Mouse (Mus musculus) ES-E14 (cell line): ENCODE data around the gene Smyd3. TPM values are rescaled to one million over a fixed set of nuclear protein-coding genes. Genes with fewer than 3 reads are reported as not detected.

ENCODE experiments used
- DNase-seq: peaks from one replicate; pipeline ENCODE4 v3.0.0-alpha.2; 2013; ENCODE audit warnings: low read depth, low spot score
- H3K27ac ChIP-seq: 2 replicates; pipeline ENCODE4 v1.5.1; 2012; ENCODE audit warnings: low read depth, mild to moderate bottlenecking, low read length, moderate library complexity, mixed read lengths; ENCODE audit not compliant: poor library complexity, insufficient read depth, severe bottlenecking
- H3K36me3 ChIP-seq: 2 replicates; pipeline ENCODE4 v1.6.1; 2012; ENCODE audit warnings: mild to moderate bottlenecking, low read length, moderate library complexity, mixed read lengths; ENCODE audit not compliant: control insufficient read depth, poor library complexity, insufficient read depth, severe bottlenecking
- H3K4me1 ChIP-seq, 2 experiments: fragments of 150-350 bp in 1 of 2; sonication (generic) in 1 of 2; 2 replicates each; pipeline ENCODE4 v1.6.1; 2012; ENCODE audit warnings: low read length in 2 of 2, mild to moderate bottlenecking in 1 of 2, mixed read lengths in 1 of 2; ENCODE audit not compliant: control insufficient read depth in 2 of 2, insufficient read depth in 2 of 2, poor library complexity in 1 of 2
- H3K4me3 ChIP-seq, 2 experiments: fragments of 150-350 bp in 1 of 2; sonication (generic) in 1 of 2; 2 replicates each; pipeline ENCODE4 v1.5.1; 2012; ENCODE audit warnings: low read length in 2 of 2, low read depth in 1 of 2, mild to moderate bottlenecking in 1 of 2, mixed read lengths in 1 of 2; ENCODE audit not compliant: insufficient read depth in 1 of 2, poor library complexity in 1 of 2, severe bottlenecking in 1 of 2
- H3K9ac ChIP-seq: 2 replicates; pipeline ENCODE4 v1.6.1; 2012; ENCODE audit warnings: low read depth, mild to moderate bottlenecking, low read length, mixed read lengths; ENCODE audit not compliant: poor library complexity, insufficient read depth, severe bottlenecking
- H3K9me3 ChIP-seq: fragments of 150-350 bp; sonication (generic); 2 replicates; pipeline ENCODE4 v1.6.1; 2012; ENCODE audit warnings: low read depth, mild to moderate bottlenecking, low read length; ENCODE audit not compliant: control insufficient read depth, insufficient read depth
- CHD2 ChIP-seq: IDR thresholded peaks from 2 replicates; pipeline ENCODE4 v1.6.1; 2014; ENCODE audit warnings: mild to moderate bottlenecking, low read depth, low read length, inconsistent platforms
- HCFC1 ChIP-seq: IDR thresholded peaks from 2 replicates; pipeline ENCODE4 v1.6.1; 2012; ENCODE audit warnings: low read length, inconsistent platforms, borderline replicate concordance; ENCODE audit not compliant: insufficient read depth
- MAFK ChIP-seq: IDR thresholded peaks from 2 replicates; pipeline ENCODE4 v1.6.1; 2014; ENCODE audit warnings: mild to moderate bottlenecking, low read depth, low read length, inconsistent platforms; ENCODE audit not compliant: insufficient read depth
- ZC3H11A ChIP-seq: IDR thresholded peaks from 2 replicates; pipeline ENCODE4 v1.6.1; 2012; ENCODE audit warnings: low read depth, mild to moderate bottlenecking, inconsistent platforms, low read length, borderline replicate concordance
- ZNF384 ChIP-seq: IDR thresholded peaks from 2 replicates; pipeline ENCODE4 v1.6.1; 2012; ENCODE audit warnings: low read depth, low read length, inconsistent platforms
- in situ Hi-C, 2 experiments: fragments of 600-800 bp; cut with MboI; formaldehyde crosslinking; loops; one replicate each; pipeline ENCODE4 v1.15.1; 2025; ENCODE audit warnings: low sequenced_read_pairs in 2 of 2, inconsistent platforms in 1 of 2; ENCODE audit not compliant: unreplicated experiment in 2 of 2
- total RNA-seq: library from RNA; depleted of rRNA; stranded (reverse); fragments of 300-350 nt; gene quantifications from 2 replicates; pipeline ENCODE4 v1.2.3, GENCODE M21; 2012

The Smyd3 gene
- total RNA-seq, 1 experiment, result 18.3 TPM

DNA sequence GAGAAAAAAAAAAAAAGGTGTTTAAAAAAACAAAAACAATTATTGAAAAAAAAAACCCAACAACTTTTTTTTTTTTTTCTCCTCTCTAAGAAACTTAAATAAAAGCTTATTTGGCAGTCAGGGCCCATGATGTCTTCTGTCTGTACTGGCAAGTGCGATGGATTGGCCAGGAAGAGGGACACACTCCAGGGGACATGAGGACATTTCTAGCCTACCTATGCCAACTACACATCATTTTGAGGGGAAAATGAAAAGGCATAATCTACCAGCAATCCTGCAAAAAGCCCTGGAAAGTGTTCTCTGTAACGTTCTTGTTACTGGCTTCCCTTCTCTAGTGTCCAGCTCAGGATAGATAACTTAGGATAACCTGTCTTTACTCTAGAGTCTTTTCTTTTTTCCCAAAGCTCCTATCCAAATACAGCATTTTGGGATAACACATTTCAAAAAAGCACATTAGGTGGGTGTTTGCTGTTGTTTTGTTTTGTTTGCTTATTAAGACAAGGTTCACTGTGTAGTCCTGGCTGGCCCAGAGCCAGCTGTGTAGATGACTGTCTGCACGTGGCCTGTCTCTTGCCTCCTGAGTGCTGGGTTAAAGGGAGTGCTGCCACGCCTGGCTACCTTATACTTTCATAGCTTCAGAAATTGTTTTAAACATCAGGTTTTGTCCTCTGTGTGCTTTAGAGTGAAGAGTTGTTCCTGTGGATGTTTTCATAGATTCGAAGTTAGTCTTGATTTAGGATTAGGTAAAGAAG is 35.5 kb upstream of the Smyd3 start:
- in situ Hi-C loops, result no loop called here
- H3K4me1 ChIP-seq, result no peaks in the 10 kb centered on the region
- H3K9ac ChIP-seq, result no peak overlapping the region
- H3K36me3 ChIP-seq, result no peaks in the 10 kb centered on the region
- no peaks in the 10 kb centered on the region for H3K9me3 ChIP-seq
- DNase-seq, result no peak
- no peak overlapping the region for H3K4me3 ChIP-seq
- TF ChIP-seq CHD2, result no peak
- TF ChIP-seq ZNF384, result no peak
- no peak for TF ChIP-seq MAFK
- TF ChIP-seq HCFC1, result no peak
- no peak for TF ChIP-seq ZC3H11A
- H3K27ac ChIP-seq, result no peak overlapping the region

DNA sequence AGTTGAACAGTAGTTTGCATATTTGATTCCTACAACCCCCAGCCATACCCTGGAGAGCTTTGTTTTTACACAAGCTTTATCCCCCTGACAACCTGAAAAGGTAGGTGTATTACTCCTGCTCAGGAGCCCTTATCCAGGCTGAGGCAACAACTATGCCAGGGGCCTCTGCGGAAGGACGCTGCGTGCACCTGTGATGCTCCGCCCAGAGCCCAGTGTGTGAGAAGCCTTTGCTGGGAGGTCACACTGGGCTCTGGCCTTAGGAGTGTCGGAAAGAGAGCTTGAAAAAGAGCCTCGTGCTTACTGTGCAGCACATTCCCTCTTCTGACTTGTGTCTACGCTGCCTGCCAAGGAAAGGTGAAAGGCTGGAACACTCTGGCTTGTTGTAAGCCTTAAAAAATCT is 34.9 kb upstream of the Smyd3 start:
- no peak for TF ChIP-seq ZNF384
- no peak for TF ChIP-seq CHD2
- no peak for TF ChIP-seq HCFC1
- no peak for TF ChIP-seq ZC3H11A
- TF ChIP-seq MAFK, result no peak
- H3K9me3 ChIP-seq, result no peaks in the 10 kb centered on the region
- in situ Hi-C loops, result no loop called here
- no peak overlapping the region for H3K27ac ChIP-seq
- H3K9ac ChIP-seq, result no peak overlapping the region; the same call in 1 of the 2 replicates
- peaks cover 0 to 2% of the 10 kb centered on the region in 2 experiments; a peak in 1 of 4 replicates for H3K4me1 ChIP-seq
- H3K4me3 ChIP-seq, result peak overlapping the region in 1 of 2 experiments; percentile 18; a peak in 1 of 4 replicates
- no peaks in the 10 kb centered on the region for H3K36me3 ChIP-seq
- no peak for DNase-seq

DNA sequence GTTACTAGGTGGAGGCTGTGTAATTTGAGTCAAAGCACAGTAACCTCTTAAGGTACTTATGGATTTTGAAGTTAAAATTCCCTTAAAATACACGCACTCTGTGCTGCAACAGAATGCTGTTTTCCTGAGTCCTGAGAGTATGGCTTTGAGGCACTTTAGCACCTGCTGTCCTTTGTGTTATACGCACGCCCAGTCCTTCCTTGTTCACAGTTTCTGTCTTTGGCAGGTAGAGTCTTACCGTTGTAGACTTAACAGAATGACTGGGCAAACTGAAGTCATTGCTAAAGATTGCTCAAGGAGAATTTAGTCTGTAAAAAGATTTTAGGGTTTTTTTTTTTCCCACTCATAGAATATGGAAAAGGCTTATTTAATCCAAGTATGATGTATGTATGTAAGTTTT is 34.1 kb upstream of the Smyd3 start:
- Histone ChIP-seq H3K36me3 (no peaks in the 10 kb centered on the region), H3K4me1 (peaks cover 0 to 2% of the 10 kb centered on the region in 2 experiments; a peak in 2 of 4 replicates), H3K4me3 (no peak overlapping the region), H3K27ac (no peak overlapping the region), H3K9me3 (no peaks in the 10 kb centered on the region), H3K9ac (no peak overlapping the region)
- TF ChIP-seq HCFC1 (no peak), CHD2 (no peak), MAFK (no peak), ZC3H11A (no peak), ZNF384 (no peak)
- in situ Hi-C loops, result no loop called here
- DNase-seq, result no peak

DNA sequence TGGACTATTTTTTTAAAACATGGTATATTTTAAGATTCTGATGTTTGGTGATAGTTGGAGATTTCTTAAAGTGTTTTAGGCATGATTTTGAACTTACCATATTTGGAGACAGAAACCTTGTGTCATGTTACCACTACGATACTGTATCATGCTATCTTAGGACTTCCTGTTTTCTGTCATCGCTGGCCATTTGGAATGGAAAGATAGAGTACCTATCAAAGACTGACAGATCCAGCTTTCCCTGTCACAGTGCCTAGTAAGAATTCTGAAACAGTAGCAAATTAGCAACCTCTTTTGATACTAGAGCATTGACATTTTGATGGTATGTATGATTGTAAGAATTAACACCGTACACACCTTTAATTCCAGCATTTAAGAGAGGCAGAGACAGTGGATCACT is 33.5 kb upstream of the Smyd3 start:
- Histone ChIP-seq H3K9me3 (no peaks in the 10 kb centered on the region), H3K4me1 (peaks cover 0 to 2% of the 10 kb centered on the region in 2 experiments; a peak in 2 of 4 replicates), H3K9ac (no peak overlapping the region), H3K36me3 (no peaks in the 10 kb centered on the region), H3K27ac (no peak overlapping the region), H3K4me3 (no peak overlapping the region)
- no peak for DNase-seq
- in situ Hi-C loops, result no loop called here
- TF ChIP-seq MAFK, result no peak
- no peak for TF ChIP-seq ZNF384
- no peak for TF ChIP-seq ZC3H11A
- no peak for TF ChIP-seq CHD2
- no peak for TF ChIP-seq HCFC1
